Mouse (Mus musculus): Measurements from ENCODE around the gene 1110008P14Rik. TPM values are rescaled to one million over a fixed set of nuclear protein-coding genes. Genes with fewer than 3 reads are reported as not detected.
A peak's percentile ranks its signal among the peaks of the same experiment; 100 is the strongest.

The 1110008P14Rik gene
- total RNA-seq, 2 experiments from 2014 or later, result 194 to 197 TPM

DNA sequence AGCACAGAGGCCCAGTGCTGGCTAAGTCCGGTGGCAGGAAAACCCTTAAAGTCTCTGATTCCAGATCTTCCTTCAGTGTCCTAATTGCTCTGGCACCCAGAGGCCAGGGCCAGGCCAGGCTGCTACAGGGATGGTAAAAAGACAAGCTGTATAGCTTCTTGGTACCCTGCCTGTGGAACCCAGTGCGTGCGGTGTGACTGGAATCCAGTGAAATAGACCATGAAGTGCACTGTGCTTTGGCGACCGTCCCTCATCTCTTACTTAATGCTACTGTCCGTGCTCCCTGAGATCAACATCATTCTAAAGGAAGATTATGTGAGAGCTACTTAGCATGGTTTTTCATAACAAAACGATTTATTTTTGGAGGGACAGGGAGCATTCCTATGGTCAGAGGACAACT is 29.7 kb upstream of the 1110008P14Rik start:
- DNase-seq (ENCODE audit: extremely low spot score in 1 of 2, low spot score in 1 of 2), result no peak

GRCm38 (mm10) chr2:32408429-32409424 is 27.0 kb upstream of the 1110008P14Rik start:
- DNase-seq (ENCODE audit: extremely low spot score in 1 of 2, low spot score in 1 of 2), result no peak

GRCm38 (mm10) chr2:32407144-32407824 is 25.5 kb upstream of the 1110008P14Rik start:
- DNase-seq (ENCODE audit: extremely low spot score in 1 of 2, low spot score in 1 of 2), result no peak

DNA sequence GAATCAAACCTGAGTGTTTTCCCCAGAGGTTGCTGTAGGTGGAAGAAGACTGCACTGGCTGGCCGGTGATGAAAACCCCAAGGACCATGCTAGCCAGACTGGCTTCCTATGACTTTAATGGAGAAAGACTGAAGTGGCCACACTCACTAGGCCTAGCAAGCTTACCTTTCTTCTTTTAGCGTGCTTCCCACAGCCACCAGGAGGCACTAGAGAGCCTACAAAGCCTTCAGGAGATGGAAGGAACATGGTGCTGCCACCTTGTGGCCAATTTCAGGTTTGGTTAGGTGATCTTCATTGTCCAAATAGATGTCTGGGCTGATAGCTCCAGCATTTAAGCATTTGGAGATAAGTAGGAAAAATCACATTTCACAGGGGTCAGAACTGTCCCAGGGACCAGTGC is 22.9 kb upstream of the 1110008P14Rik start:
- peak; percentile 90 to 100 for DNase-seq (ENCODE audit: extremely low spot score in 1 of 2, low spot score in 1 of 2)

DNA sequence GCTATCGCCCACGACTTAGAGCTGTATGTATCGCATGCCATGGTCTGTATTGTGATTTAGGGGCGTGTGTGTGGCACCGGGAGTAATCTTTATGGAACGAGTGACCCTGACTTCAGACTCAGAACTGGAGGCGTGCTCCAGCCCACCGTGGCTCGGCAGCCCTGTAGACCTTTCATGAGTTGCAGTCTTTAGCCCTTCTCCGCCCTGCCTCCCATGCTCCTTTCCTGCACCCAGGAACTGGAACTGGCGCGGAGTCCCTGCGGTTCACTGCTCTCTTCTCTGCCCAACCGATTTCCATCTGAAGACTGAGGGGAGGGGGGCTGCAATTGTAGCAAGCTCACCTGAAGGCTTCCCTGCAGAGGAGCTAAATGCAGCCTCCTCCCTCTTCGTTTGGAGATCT is 15.0 kb upstream of the 1110008P14Rik start:
- no peak for DNase-seq (ENCODE audit: extremely low spot score in 1 of 2, low spot score in 1 of 2)

GRCm38 (mm10) chr2:32395946-32396621 is 14.3 kb upstream of the 1110008P14Rik start:
- DNase-seq (ENCODE audit: extremely low spot score in 1 of 2, low spot score in 1 of 2), result peak; percentile 78 to 88

DNA sequence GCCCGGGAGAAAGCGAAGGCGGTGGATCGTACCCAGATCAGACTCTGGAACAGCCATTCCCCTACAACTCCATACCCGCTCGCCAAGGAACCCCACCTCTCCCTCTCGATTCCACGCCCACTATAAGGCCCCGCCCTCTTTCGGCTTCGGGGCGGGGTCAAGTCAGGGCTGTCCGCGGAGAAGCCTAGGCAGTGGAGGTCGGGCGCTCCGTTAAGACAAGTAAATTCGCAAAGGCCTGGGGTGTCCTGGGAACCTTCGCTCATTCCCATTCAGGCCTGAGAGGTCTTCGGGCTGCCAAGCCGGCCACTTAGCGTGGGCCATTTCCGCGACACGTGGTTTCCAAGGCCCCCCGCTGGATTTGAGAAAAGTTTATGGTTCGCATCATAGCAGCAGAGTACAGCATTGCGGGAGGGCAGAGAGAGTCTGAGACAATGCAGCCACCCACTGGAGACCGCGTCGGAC is 13.8 kb upstream of the 1110008P14Rik start, which contains the start of gene Ptges2:
Gene Ptges2, plus strand, starts transcription at position 413 of the 462 bp plus-strand sequence.
- peak in 1 of 2 experiments; percentile 77 for DNase-seq (ENCODE audit: extremely low spot score in 1 of 2, low spot score in 1 of 2)

GRCm38 (mm10) chr2:32394973-32395372 is 13.2 kb upstream of the 1110008P14Rik start:
- DNase-seq (ENCODE audit: extremely low spot score in 1 of 2, low spot score in 1 of 2), result peak in 1 of 2 experiments; percentile 34

DNA sequence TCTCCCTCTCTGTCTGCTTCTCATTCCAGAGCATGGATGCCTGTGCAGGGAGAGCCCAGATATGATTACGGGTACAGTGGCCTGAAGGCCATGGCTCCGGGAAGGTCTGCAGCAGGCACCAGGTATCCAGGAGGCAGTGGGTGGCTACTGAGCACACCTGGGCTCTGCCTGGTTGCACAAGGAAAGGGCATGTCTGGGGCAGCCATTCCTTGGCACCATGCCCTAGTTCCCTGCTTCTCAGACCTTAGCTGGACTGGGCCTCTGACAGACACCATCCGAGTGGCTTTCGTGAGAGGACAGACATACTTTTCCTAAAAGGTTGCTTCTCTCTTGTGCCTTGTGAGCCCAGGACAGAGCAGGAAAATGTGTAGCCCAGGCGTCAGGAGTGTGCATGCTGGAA is 10.3 kb upstream of the 1110008P14Rik start:
- DNase-seq (ENCODE audit: extremely low spot score in 1 of 2, low spot score in 1 of 2), result no peak

- no peak for DNase-seq (ENCODE audit: extremely low spot score in 1 of 2, low spot score in 1 of 2)
Observed at GRCm38 (mm10) chr2:32390871-32391270, 9.1 kb upstream of the 1110008P14Rik start.

GRCm38 (mm10) chr2:32389157-32389556 is 7.4 kb upstream of the 1110008P14Rik start:
- DNase-seq (ENCODE audit: extremely low spot score in 1 of 2, low spot score in 1 of 2), result no peak

DNA sequence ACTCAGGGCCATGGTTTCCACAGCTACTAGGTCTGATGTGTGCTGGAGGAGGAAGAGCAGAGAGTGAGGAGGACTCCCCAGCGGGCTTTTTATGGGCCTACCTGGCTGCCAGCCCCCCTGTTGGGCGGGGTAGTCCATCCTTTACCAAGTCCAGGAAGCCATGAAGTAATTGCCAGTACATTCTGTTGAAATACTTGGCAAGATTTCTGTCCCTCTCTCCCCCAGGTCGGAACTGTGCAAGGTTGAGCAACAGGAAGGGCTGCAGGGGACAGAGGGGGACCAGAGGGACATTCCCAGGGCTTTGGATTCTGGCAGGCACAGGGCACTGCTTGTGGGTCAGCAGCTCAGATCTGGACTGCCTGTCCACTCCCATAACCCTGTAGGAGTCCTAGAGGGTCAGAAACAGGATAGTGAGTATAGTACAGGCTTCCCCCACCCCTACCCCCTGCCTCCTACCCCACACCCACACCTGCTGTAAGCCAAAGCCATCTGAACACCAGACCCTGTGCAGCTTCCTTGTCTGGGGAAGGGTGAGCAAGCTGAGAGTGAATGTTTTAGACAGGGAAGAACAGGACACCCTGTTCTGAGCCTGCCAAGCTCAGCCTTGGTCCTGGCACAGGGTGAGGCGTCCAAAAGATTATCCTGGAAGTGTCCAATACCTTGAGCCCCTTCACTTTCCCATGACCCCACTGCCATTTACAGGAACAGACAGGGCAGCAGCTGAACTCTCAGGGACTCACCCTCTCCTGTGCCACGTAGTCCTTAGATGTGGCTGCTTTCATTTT is 6.2 kb upstream of the 1110008P14Rik start, which contains the start of gene Lcn2:
Gene Lcn2, minus strand, starts transcription at position 547 of the 785 bp plus-strand sequence.
- no peak for DNase-seq (ENCODE audit: extremely low spot score in 1 of 2, low spot score in 1 of 2)

GRCm38 (mm10) chr2:32382689-32383088 is 951 bp upstream of the 1110008P14Rik start:
- DNase-seq (ENCODE audit: extremely low spot score in 1 of 2, low spot score in 1 of 2), result no peak

GRCm38 (mm10) chr2:32381141-32381774 is 480 bp downstream of the 1110008P14Rik start:
- peak in 1 of 2 experiments; percentile 31 for DNase-seq (ENCODE audit: extremely low spot score in 1 of 2, low spot score in 1 of 2)

DNA sequence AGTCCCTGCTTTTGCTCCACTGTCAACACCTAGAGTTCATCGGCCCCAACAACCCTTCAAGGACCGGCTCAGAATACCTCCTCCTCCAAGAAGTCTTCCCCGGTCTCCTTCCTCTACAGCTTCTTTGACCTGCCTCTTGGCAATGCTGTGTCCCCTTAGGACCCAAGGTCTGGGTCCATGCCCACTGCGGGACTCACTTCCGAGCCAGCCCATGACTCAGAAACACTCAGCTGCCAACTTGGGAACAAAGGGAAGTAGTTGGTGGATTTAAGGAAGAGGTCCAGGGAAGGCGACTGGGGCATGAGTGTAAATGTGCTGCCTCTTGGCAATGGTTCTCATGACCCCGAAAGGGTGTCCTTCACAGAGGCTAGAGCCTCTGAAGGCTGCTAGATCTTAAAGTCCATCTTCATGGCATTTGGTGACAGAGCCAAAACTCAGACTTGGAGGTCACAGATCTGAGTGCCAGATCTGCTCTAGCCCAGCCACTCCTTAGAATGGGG is 1.7 kb downstream of the 1110008P14Rik start:
- DNase-seq (ENCODE audit: extremely low spot score in 1 of 2, low spot score in 1 of 2), result no peak

GRCm38 (mm10) chr2:32376963-32377362 is 4.8 kb downstream of the 1110008P14Rik start:
- DNase-seq (ENCODE audit: extremely low spot score in 1 of 2, low spot score in 1 of 2), result no peak

- no peak for DNase-seq (ENCODE audit: extremely low spot score in 1 of 2, low spot score in 1 of 2)
Observed at GRCm38 (mm10) chr2:32375317-32375940, 6.3 kb downstream of the 1110008P14Rik start.

DNA sequence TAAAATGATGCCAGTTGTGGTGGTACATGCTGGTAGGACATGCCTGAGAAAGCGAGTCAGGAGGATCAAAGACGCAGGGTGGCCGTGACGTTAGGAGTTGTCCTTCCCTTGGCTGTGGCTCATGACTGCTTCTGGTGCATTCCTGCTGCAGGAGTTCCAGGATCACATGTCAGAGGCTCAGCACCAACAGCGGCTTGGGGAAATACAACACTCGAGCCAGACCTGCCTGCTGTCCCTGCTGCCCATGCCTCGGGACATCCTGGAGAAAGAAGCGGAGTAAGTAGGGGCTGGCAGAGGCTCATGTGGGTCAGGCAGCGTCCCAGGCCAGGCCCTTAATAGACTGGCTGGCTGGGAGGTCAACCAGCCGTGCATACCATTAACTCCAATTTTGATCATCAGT is 7.5 kb downstream of the 1110008P14Rik start:
- DNase-seq (ENCODE audit: extremely low spot score in 1 of 2, low spot score in 1 of 2), result no peak

GRCm38 (mm10) chr2:32367315-32367714 is 14.4 kb downstream of the 1110008P14Rik start:
- DNase-seq (ENCODE audit: extremely low spot score in 1 of 2, low spot score in 1 of 2), result no peak
